Mouse (Mus musculus) lung, adult 2 months (tissue): ENCODE data around the gene Ncmap. TPM values are rescaled to one million over a fixed set of nuclear protein-coding genes. Genes with fewer than 3 reads are reported as not detected.

ENCODE experiments used
- DNase-seq: peaks from one replicate; pipeline ENCODE4 v3.0.0; 2022
- H3K4me1 ChIP-seq: fragments of 200-500 bp; 2 replicates; pipeline ENCODE4 v1.6.1; 2011; ENCODE audit warnings: low read length; ENCODE audit not compliant: control insufficient read depth, insufficient read depth
- H3K4me3 ChIP-seq: fragments of 200-500 bp; replicated peaks from 2 replicates; pipeline ENCODE3; 2011; ENCODE audit warnings: low read depth, mild to moderate bottlenecking, control low read depth, low read length; ENCODE audit errors: extremely low read depth
- CTCF ChIP-seq: fragments of 200-500 bp; IDR thresholded peaks from 2 replicates; pipeline ENCODE4 v1.5.1; 2011; ENCODE audit warnings: mild to moderate bottlenecking, low read length, control low read depth; ENCODE audit not compliant: insufficient read depth
- POLR2A ChIP-seq: fragments of 200-500 bp; IDR thresholded peaks from 2 replicates; pipeline ENCODE4 v1.6.1; 2011; ENCODE audit warnings: low read depth, mild to moderate bottlenecking, control low read depth, low read length, borderline replicate concordance; ENCODE audit errors: extremely low read depth
- WGBS: fragments of 180-500 bp; shearing (Covaris S2); methylation state at CpG from one replicate; pipeline ENCODE4 v1.1.7; 2018; 5-methylcytosine and 5-hydroxymethylcytosine counted together
- polyA plus RNA-seq: library from polyadenylated mRNA; depleted of rRNA; stranded (reverse); fragments of >200 nt; gene quantifications from 2 replicates; pipeline ENCODE4 v1.2.3, GENCODE M21; 2012

Gene Ncmap
- polyA plus RNA-seq, 1 experiment = 5.4 TPM

DNA sequence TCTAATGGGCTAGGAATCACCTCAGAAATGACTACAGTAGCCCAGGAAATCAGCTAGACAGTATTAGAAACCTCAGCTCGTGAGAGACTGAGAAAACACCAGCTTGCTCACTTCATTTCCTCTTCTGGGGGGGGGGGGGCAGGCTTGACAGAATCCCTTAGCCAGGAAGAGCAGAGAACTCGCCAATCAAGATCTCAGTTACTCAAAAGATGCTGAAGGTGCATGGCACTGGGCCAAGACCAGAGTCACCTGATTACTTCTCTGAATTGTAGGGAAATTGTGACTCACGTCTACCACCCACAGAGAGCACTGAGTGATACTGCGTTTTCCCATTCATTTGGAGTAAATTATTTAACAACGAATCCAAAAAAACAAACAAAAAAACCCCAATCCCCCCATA, 8.2 kb upstream of the Ncmap start:
- TF ChIP-seq CTCF = no peak
- no peak for TF ChIP-seq POLR2A
- Histone ChIP-seq H3K4me1 (no peaks in the 10 kb centered on the region), H3K4me3 (no peak overlapping the region)
- 39% methylated on average over 5 of the region's 5 CpGs for WGBS
- no peak for DNase-seq

DNA sequence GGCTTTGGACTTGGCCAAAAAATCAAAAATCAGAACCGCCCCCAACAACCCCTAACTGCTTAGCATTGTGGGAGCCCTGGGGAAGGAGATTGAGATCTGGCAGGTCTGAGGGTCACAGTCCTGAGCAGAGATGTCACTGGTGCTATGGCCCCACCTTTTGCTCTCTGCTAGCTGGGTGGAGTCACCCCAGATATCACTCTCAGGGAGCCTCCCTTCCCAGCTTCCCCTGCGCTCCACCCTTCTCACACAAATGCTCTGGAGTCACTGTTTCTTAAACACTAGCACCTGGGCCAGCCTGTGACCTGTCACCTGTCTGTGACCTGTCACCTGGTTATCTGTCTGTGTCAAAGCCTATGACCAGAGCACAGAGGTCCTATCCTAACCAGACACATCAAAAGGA, 6.9 kb upstream of the Ncmap start:
- Histone ChIP-seq H3K4me1 (no peaks in the 10 kb centered on the region), H3K4me3 (no peak overlapping the region)
- no peak for DNase-seq
- 98% methylated on average over 2 of the region's 2 CpGs for WGBS
- TF ChIP-seq CTCF (no peak), POLR2A (no peak)

DNA sequence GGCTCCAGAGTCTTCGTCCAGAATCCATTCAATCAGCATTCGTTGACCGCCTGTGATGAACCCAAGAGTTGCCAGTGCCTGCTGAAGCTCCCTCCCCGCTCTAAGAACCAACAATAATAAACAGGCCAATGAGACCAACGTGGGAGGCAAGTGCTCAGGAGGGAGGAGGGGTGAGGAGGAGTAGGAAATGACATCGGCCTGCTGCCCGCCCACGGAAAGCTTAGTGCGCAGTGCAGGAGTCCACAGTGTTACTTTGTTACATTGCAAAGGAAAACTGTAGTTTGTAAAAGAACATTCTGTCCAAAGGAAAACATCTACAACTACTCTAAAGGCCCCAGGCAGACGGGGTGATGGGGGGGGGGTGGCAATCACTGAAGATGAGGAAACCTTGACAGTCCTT, 6.0 kb upstream of the Ncmap start:
- Histone ChIP-seq H3K4me3 (no peak overlapping the region), H3K4me1 (no peaks in the 10 kb centered on the region)
- TF ChIP-seq POLR2A (no peak), CTCF (no peak)
- WGBS = 69% methylated on average over 10 of the region's 10 CpGs
- DNase-seq = no peak

DNA sequence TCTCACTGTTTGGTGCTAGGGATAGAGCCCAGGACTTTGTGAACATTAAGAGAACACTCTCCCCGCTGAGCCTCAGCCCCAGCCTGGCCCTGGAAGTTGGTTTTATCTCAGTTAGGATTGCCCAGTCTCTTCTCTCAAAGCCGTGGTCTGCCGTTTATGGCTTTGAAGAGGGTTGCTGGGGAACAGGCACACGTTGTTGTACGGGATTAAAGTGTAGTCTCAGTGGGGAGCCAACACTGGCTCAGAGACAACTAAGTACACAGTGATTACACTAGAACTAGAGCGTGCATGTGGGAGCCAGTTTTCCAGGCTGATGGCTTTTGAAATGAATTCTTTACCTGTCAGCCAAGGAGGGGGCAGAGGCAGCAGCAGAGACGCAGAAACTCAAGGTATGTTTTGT, 3.9 kb upstream of the Ncmap start:
- Histone ChIP-seq H3K4me3 (no peak overlapping the region), H3K4me1 (0 out of 2 replicates have a peak, but pooled peaks cover 2% of the 10 kb centered on the region)
- no peak for DNase-seq
- TF ChIP-seq CTCF = no peak
- TF ChIP-seq POLR2A = no peak
- 43% methylated on average over 7 of the region's 7 CpGs for WGBS

DNA sequence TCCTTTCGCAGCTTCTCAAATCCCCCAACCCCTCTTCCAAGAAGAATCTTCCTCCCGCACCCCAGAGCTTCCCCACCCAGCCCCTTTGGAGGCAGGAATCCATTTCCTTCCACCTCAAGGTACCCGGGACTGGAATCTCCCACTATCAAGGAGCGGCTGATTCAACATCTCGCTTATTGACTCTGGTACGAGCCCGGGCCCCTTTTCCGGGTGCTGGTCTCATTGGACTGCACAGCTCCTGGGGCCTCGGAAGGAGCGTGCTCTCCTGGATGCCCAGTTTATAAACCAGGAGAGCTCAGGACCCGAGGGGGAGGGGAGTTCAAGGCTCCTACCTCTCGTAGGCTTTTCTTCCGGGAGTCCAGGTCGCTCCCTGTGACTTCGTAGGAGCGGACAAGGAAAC, 476 bp downstream of the Ncmap start:
- TF ChIP-seq POLR2A = no peak
- TF ChIP-seq CTCF = no peak
- Histone ChIP-seq H3K4me1 (0 out of 2 replicates have a peak, but pooled peaks cover 2% of the 10 kb centered on the region), H3K4me3 (peak overlapping the region; percentile 18)
- no peak for DNase-seq
- WGBS = 13% methylated on average over 16 of the region's 16 CpGs

DNA sequence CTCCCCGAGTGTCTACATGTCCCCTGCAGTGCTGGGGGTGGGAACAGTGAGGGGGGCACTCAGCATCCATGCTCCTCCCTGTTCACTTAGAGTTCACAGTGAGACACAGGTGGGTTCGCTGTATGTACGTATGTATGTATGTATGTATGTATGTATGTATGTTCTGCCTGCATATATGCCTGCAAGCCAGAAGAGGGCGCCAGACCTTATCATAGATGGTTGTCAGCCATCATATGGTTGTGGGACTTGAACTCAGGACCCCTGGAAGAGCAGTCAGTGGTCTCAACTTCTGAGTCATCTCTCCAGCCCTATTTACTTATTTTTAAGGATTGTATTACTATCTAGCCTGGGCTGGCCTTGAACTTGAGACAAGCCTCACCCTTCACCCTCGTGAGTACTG, 1.7 kb downstream of the Ncmap start:
- 0 out of 2 replicates have a peak, but pooled peaks cover 2% of the 10 kb centered on the region for H3K4me1 ChIP-seq
- 86% methylated on average over 5 of the region's 5 CpGs for WGBS
- no peak overlapping the region for H3K4me3 ChIP-seq
- TF ChIP-seq CTCF (no peak), POLR2A (no peak)
- no peak for DNase-seq

DNA sequence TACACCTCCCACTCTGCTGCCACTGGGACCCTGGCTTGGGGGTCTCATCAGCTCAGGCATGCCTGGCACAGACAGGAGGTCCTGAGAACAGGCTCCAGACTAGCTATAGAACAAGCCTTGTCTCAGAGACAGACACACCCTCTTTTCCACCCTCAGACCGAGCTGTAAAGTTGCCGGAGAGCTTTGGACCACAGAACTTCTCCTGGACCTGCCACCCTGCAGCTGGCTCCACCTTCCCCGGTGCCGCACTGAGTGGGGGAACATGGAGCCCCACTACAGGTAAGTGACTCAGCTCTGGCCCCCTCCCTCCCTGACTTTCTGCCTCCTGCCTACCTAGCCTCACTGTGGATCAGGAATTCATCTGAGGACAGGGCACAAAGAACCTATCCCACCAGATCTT, 2.7 kb downstream of the Ncmap start:
- WGBS = 84% methylated on average over 4 of the region's 4 CpGs
- TF ChIP-seq POLR2A = no peak
- no peak for TF ChIP-seq CTCF

DNA sequence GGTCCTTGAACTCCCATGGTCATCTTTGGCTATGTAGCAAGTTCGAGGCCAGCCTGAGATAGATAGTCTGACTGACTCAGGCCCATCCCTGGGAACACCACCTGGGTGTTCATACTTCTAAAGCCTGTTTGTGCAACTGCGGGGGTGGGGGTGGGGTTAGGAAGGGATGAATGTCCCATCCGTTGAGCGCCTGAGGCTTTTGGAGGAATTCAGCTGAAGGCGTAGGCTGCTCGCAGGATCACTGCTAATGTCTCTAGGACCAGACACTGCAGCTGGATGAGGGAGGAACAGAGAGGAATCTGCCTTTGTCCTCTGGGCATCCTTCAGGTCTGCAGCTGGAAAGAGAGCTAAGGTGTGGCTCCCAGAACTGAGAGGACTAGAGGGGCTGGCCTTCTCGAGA, 3.4 kb downstream of the Ncmap start:
- WGBS = 82% methylated on average over 7 of the region's 7 CpGs
- TF ChIP-seq POLR2A (no peak), CTCF (no peak)
- Histone ChIP-seq H3K4me3 (no peak overlapping the region), H3K4me1 (0 out of 2 replicates have a peak, but pooled peaks cover 2% of the 10 kb centered on the region)
- DNase-seq = no peak

More for the DNA sequence above, 2.7 kb downstream of the Ncmap start:
- no peak for DNase-seq
- 0 out of 2 replicates have a peak, but pooled peaks cover 2% of the 10 kb centered on the region for H3K4me1 ChIP-seq
- no peak overlapping the region for H3K4me3 ChIP-seq

DNA sequence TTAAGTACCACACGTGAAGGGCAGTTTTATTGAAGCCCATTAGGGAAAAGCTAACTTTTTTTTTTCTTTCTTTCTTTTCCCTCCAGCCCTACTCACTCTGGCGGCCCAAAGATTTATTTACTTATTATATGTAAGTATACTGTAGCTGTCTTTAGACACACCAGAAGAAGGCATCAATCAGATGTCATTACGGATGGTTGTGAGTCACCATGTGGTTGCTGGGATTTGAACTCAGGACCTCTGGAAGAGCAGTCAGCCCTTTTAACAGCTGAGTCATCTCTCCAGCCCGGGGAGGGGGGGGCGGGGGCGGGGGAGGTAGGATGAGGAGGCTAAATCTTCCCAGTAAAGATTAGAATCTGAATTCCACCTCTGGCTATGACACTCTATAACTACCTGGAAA, 4.6 kb downstream of the Ncmap start:
- Histone ChIP-seq H3K4me3 (no peak overlapping the region), H3K4me1 (0 out of 2 replicates have a peak, but pooled peaks cover 2% of the 10 kb centered on the region)
- no peak for DNase-seq
- 70% methylated on average over 6 of the region's 6 CpGs for WGBS
- no peak for TF ChIP-seq CTCF
- no peak for TF ChIP-seq POLR2A

DNA sequence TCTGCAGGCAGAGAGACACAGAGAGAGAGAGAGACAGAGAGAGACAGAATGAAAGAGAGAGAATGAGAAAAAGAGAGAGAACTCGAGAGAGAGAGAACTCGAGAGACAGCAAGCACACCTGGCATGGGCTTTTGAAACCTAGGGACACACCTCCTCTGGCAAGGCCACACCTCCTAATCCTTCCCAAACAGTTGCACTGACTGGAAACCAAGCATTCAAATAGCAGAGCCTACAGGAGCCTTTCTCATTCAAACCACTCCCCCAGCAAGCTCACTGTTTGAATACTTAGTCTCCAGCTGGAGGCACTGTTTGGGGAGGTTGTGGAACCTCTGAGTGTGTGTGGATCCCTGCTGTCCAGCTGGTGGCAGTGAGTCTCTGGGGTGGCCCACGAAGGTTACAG, 5.2 kb downstream of the Ncmap start:
- no peak for TF ChIP-seq CTCF
- TF ChIP-seq POLR2A = no peak

DNA sequence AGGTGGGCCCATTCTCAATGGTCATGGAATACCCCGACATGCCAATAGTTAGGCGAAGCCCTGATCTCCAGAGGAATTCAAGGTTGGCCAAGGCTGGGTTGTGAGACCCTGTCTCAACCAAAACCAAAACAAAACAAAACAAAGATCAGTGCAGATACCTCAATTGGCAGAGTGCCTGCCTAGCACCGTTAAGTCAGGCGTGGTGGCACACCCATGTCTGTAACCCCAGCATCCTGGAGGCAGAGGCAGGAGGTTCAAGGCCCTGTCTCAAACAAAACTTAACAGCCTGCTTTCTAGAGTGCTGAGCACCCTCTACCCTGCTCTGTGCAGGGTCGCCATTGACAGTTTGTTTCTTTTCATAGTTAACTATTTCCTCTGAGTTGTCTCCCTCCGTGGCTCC, 7.0 kb downstream of the Ncmap start:
- Histone ChIP-seq H3K4me3 (no peak overlapping the region), H3K4me1 (no peaks in the 10 kb centered on the region)
- no peak for DNase-seq
- TF ChIP-seq CTCF (no peak), POLR2A (no peak)
- 45% methylated on average over 6 of the region's 6 CpGs for WGBS

More for the DNA sequence above, 5.2 kb downstream of the Ncmap start:
- 94% methylated on average over 3 of the region's 3 CpGs for WGBS
- no peak overlapping the region for H3K4me3 ChIP-seq
- H3K4me1 ChIP-seq = no peaks in the 10 kb centered on the region
- DNase-seq = no peak
